Mouse (Mus musculus) ES-E14 (cell line): ENCODE measurements around the gene Trio. TPM values are rescaled to one million over a fixed set of nuclear protein-coding genes. Genes with fewer than 3 reads are reported as not detected.

Experiments
- DNase-seq: peaks from one replicate; pipeline ENCODE4 v3.0.0-alpha.2; 2013; ENCODE audit warnings: low read depth, low spot score
- H3K27ac ChIP-seq: 2 replicates; pipeline ENCODE4 v1.5.1; 2012; ENCODE audit warnings: low read depth, mild to moderate bottlenecking, low read length, moderate library complexity, mixed read lengths; ENCODE audit not compliant: poor library complexity, insufficient read depth, severe bottlenecking
- H3K36me3 ChIP-seq: 2 replicates; pipeline ENCODE4 v1.6.1; 2012; ENCODE audit warnings: mild to moderate bottlenecking, low read length, moderate library complexity, mixed read lengths; ENCODE audit not compliant: control insufficient read depth, poor library complexity, insufficient read depth, severe bottlenecking
- H3K4me1 ChIP-seq, 2 experiments: fragments of 150-350 bp in 1 of 2; sonication (generic) in 1 of 2; 2 replicates each; pipeline ENCODE4 v1.6.1; 2012; ENCODE audit warnings: low read length in 2 of 2, mild to moderate bottlenecking in 1 of 2, mixed read lengths in 1 of 2; ENCODE audit not compliant: control insufficient read depth in 2 of 2, insufficient read depth in 2 of 2, poor library complexity in 1 of 2
- H3K4me3 ChIP-seq, 2 experiments: fragments of 150-350 bp in 1 of 2; sonication (generic) in 1 of 2; 2 replicates each; pipeline ENCODE4 v1.5.1; 2012; ENCODE audit warnings: low read length in 2 of 2, low read depth in 1 of 2, mild to moderate bottlenecking in 1 of 2, mixed read lengths in 1 of 2; ENCODE audit not compliant: insufficient read depth in 1 of 2, poor library complexity in 1 of 2, severe bottlenecking in 1 of 2
- H3K9ac ChIP-seq: 2 replicates; pipeline ENCODE4 v1.6.1; 2012; ENCODE audit warnings: low read depth, mild to moderate bottlenecking, low read length, mixed read lengths; ENCODE audit not compliant: poor library complexity, insufficient read depth, severe bottlenecking
- H3K9me3 ChIP-seq: fragments of 150-350 bp; sonication (generic); 2 replicates; pipeline ENCODE4 v1.6.1; 2012; ENCODE audit warnings: low read depth, mild to moderate bottlenecking, low read length; ENCODE audit not compliant: control insufficient read depth, insufficient read depth
- CHD2 ChIP-seq: IDR thresholded peaks from 2 replicates; pipeline ENCODE4 v1.6.1; 2014; ENCODE audit warnings: mild to moderate bottlenecking, low read depth, low read length, inconsistent platforms
- HCFC1 ChIP-seq: IDR thresholded peaks from 2 replicates; pipeline ENCODE4 v1.6.1; 2012; ENCODE audit warnings: low read length, inconsistent platforms, borderline replicate concordance; ENCODE audit not compliant: insufficient read depth
- MAFK ChIP-seq: IDR thresholded peaks from 2 replicates; pipeline ENCODE4 v1.6.1; 2014; ENCODE audit warnings: mild to moderate bottlenecking, low read depth, low read length, inconsistent platforms; ENCODE audit not compliant: insufficient read depth
- ZC3H11A ChIP-seq: IDR thresholded peaks from 2 replicates; pipeline ENCODE4 v1.6.1; 2012; ENCODE audit warnings: low read depth, mild to moderate bottlenecking, inconsistent platforms, low read length, borderline replicate concordance
- ZNF384 ChIP-seq: IDR thresholded peaks from 2 replicates; pipeline ENCODE4 v1.6.1; 2012; ENCODE audit warnings: low read depth, low read length, inconsistent platforms
- in situ Hi-C, 2 experiments: fragments of 600-800 bp; cut with MboI; formaldehyde crosslinking; loops; one replicate each; pipeline ENCODE4 v1.15.1; 2025; ENCODE audit warnings: low sequenced_read_pairs in 2 of 2, inconsistent platforms in 1 of 2; ENCODE audit not compliant: unreplicated experiment in 2 of 2
- total RNA-seq: library from RNA; depleted of rRNA; stranded (reverse); fragments of 300-350 nt; gene quantifications from 2 replicates; pipeline ENCODE4 v1.2.3, GENCODE M21; 2012

Gene Trio
- total RNA-seq, 1 experiment, result 34.4 TPM

DNA sequence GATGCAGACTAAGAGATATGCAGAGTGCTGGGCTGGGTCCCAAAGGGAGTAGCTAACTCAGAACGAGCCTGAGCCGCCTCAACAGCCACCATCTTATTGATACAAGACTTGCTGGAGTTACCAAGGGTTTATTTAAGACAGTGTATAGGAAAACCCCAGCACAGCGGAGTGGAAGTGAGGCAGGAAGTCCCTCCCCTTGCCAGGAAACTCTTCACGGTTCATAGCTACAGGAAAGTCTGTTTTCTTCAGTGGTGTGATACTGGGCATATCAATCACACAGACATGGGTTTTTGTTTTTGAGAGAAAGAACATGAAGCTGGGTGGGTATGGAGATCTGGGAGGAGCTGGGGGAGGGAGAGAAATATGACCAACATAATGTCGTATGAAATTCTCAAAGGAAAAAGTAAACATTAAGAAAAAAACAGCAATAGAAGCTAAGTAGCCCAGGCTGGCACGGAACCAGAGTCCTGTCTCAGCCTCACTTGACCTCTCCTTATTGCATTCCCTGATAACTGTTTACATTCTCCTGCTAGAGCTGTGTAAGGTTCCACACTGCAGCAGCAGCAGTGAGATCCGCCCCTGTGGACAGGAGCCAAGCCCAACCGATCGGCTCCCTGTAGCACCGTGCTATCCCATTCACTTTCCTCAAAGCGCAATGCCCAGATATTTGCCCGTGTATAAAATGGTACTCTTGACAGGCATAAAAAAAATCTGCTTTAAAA lies 240.2 kb downstream of the Trio start:
- H3K27ac ChIP-seq, result no peak overlapping the region
- in situ Hi-C loops, result no loop called here
- TF ChIP-seq MAFK, result no peak
- TF ChIP-seq ZNF384, result no peak
- no peak for TF ChIP-seq HCFC1
- no peak for TF ChIP-seq CHD2
- TF ChIP-seq ZC3H11A, result no peak
- H3K9ac ChIP-seq, result no peak overlapping the region
- no peak overlapping the region for H3K4me3 ChIP-seq
- H3K36me3 ChIP-seq, result no peaks in the 10 kb centered on the region
- H3K4me1 ChIP-seq, result no peaks in the 10 kb centered on the region
- no peaks in the 10 kb centered on the region for H3K9me3 ChIP-seq
- no peak for DNase-seq

DNA sequence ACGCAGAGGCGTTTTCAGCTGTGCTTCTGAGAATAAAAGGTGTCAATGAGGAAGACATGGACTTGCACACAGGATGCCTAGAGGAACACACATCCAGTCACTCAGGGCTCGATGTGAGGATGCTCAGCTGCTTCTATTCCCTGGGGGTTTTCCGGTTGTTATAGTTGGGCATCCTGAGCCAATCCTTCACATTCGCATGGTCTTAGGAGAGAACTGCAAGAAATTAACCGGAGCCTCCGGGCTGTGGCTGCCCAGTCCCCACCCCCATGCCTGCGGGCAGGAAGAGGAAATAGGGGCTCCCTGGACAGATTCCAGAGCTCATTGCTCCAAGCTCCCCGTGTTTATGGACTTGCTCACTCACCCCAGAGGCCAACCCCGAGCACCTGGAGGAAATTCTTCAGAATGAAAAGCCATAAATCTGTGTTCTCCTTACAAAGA lies 241.5 kb downstream of the Trio start:
- no peaks in the 10 kb centered on the region for H3K36me3 ChIP-seq
- no peak for DNase-seq
- in situ Hi-C loops, result no loop called here
- no peak overlapping the region for H3K4me3 ChIP-seq
- H3K9me3 ChIP-seq, result no peaks in the 10 kb centered on the region
- TF ChIP-seq MAFK (no peak), HCFC1 (no peak), ZNF384 (no peak), CHD2 (no peak), ZC3H11A (no peak)
- no peak overlapping the region for H3K27ac ChIP-seq
- no peak overlapping the region for H3K9ac ChIP-seq
- no peaks in the 10 kb centered on the region for H3K4me1 ChIP-seq

DNA sequence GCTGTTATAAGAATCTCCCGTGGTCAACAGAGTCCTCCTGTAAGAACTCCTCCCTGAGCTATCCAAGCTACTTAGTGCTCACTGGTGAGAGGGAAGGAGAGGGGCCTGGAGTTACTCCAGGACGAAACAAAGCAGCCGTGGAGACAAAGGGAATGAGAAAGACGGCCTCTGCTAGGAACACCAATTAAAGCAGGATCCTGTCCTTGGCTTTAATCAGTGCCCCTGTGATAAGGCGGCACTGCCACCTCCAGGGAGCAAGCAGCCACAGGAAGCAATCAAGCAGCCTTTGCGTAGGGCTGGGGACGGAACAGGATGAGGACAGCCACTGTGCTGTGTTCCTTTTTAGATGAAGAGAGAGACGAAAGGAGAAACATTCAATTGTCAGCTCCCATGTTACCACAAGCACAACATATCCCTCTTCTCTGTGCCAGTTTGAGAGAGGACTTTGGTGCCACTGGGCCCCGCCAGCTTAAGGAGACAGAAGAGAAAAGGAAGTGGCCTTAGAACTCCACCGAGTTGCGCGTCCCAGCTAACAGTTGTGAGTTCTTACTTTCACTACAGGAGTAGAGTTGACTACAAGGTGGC lies 242.0 kb downstream of the Trio start:
- DNase-seq, result no peak
- no peak overlapping the region for H3K27ac ChIP-seq
- H3K4me1 ChIP-seq, result no peaks in the 10 kb centered on the region
- in situ Hi-C loops, result no loop called here
- no peaks in the 10 kb centered on the region for H3K36me3 ChIP-seq
- no peaks in the 10 kb centered on the region for H3K9me3 ChIP-seq
- TF ChIP-seq HCFC1 (no peak), CHD2 (no peak), ZNF384 (no peak)
- no peak overlapping the region for H3K9ac ChIP-seq
- H3K4me3 ChIP-seq, result no peak overlapping the region

DNA sequence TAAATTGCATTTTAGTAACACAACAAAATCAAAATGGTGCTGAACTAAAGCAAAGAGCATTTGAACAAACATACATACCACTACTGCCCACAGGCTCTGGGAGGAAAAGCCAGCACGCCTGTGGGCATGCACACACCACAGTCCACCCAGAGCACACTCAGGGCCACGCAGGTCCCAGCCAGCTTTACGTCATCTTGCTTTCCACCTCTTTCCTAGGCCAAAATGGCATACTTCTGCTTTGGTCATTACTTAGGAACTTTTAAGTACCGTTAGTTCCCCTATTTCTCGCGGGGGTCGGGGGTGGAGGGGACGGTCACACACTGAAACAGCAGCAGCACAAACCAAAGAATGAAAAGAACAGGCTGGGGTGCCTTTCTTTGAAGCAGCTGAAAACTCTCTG lies 242.6 kb downstream of the Trio start:
- Histone ChIP-seq H3K9ac (no peak overlapping the region), H3K27ac (no peak overlapping the region), H3K9me3 (no peaks in the 10 kb centered on the region), H3K4me1 (no peaks in the 10 kb centered on the region), H3K4me3 (no peak overlapping the region), H3K36me3 (no peaks in the 10 kb centered on the region)
- in situ Hi-C loops, result no loop called here
- TF ChIP-seq MAFK (no peak), ZNF384 (no peak), CHD2 (no peak), ZC3H11A (no peak), HCFC1 (no peak)
- no peak for DNase-seq
